Mouse (Mus musculus) retina, postnatal 1 day (tissue): ENCODE measurements around the gene Scgb1b20.
"Not testable (repeated sequence)": the region's sequence is repeated elsewhere in the genome, so short reads cannot be mapped to it uniquely, and the experiment has no call there.

Experiments
- DNase-seq: peaks from one replicate; pipeline ENCODE4 v3.0.0-alpha.2; 2012

The Scgb1b20 gene

DNA sequence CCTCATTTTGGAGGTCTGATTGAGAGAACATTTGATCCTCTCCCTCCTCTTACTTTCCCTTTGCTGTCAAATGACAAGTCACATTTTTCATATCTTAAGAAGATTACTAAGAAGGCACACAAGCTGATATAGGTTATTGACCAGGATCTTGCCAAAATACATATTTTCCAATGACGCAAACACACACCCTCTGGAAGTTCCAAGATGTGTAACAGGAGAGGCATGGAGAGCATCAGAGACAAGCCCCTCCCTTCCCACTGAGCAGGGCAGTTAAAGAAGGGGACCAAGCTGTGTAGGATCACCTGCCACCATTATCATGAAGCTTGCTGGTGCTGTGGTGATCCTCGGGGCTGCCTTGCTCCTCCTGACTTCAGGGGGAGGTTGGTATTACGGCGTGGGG, at the start of gene Scgb1b20:
Gene Scgb1b20 (plus strand): TSS at position 301 of the 400 bp plus-strand sequence.
- DNase-seq: not testable (repeated sequence)

DNA sequence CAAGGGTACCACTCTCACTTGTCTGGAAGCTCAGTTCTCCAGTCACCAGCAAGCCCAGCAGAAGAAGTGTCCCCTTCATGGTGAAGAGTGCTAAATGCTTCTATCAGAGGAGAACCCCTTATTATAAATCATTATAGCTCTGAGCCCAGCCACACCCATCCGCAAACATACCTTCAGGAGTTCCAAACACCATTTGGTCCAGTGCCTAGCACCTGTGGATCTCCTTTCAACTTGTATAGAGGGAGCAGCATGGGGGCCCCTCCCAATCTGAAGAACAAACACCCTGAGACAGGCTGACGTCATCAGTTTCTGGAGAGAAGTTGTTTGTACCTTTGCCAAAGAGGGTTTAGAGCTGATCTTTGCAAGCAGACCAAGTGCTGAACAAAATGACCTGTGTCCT, 6.8 kb upstream of the Scgb1b20 start, which contains the start of gene Scgb2b20:
Gene Scgb2b20 (minus strand): TSS at position 101 of the 400 bp plus-strand sequence.
- DNase-seq: not testable (repeated sequence)

DNA sequence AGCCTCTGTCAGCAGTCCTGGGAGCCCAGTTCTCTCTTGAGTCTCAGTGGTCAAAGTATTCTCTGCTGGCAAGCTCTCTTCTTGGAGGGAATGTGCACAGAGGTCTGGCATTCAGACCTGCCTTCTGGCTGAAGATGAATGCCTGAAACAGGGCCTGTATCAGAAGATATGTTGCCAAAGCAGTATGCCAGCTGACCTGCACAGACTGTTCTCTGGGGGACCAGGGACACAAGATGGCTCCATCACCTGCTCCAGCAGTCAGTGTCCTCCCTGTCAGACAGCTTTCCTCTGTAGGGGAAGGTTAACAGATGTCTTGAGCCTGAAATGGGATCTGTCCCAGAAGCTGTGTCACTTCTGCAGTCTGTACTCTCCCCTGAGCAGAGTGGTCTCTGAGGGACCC, 26.7 kb downstream of the Scgb1b20 start:
- DNase-seq: not testable (repeated sequence)

DNA sequence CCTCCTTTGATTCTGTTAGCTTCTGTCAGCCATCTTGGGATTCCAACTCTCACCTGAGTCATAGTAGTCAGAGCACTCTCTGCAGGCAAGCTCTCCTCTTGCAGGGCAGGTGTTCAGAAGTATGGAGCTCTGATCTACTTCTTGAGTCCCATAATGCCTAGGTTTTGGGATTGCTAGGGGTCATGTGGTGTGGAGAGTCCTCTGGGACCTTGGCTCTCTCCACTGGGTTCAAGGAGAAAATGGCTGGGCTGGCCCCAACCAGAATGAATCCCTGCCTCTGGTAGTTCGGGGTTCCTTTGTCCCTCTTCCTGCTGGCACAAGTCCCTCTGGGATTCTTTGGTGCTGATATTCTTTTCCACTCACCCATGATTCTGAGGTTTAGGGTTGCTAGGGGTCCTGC, 28.6 kb downstream of the Scgb1b20 start:
- DNase-seq: no peak

DNA sequence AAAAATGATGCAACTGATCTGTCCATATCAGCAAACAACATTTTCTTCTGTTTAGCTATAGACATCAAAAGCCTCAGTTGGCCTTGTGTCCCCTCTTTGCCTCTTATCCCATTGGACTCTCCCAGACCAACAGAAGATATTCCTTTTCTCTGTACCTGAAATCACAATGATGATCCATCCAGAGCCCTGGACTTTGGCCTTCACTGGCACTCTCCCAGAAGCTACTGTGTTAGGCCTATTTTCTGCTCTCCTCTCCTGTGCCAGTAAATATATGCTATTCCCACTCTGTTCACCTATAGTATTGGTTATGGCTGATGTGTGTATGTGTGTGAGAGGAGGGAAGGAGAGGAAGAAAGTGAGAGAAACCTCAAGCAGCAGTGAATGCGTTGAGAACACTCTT, 36.6 kb downstream of the Scgb1b20 start:
- not testable (repeated sequence) for DNase-seq
